Mouse (Mus musculus): ENCODE measurements around the gene Lrrn2. TPM values are rescaled to one million over a fixed set of nuclear protein-coding genes. Genes with fewer than 3 reads are reported as not detected.
"Not testable (repeated sequence)": the region's sequence is repeated elsewhere in the genome, so short reads cannot be mapped to it uniquely, and the experiment has no call there.

The Lrrn2 gene
- total RNA-seq, 2 experiments from 2014 or later, result 4.7 to 6.0 TPM

DNA sequence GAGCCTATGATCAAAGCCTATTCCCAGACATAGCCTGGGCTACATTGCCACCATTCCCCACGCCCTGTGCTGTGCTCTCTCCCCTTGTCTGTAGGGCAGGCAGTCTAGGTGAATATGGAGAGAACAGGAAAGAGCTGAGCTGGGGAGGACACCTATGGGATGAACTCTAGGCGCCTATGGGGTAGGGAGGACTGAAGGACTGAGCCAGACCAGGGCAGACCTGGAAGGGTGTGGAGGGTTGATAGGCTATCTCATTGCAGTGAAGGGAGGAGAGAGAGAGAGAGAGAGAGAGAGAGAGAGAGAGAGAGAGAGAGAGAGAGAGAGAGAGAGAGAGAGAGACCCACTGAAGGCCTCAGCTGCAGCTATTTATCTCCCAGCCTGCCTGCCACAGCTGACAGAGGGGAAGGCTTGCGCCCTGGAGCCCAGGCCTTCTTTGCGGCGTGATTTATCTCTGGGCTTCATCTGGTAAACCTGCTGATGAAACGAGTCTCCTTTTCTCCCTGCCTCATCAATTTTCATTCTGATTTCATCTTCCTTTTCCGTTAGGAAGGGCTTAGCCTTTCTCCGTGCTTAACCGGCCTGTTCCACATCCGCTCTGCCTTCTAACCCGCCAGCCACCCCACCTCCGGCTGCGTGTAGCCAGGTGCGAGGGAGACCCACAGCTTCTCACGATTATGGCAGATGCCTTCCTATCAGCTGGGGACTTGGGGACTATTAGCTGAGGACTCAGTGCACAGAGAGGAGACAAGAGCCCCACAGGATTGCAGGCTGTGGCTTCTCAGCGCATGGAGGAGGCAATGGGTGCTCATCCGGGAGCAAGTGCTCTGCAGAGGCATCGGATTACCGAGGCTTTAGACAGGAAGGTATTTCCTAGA, 48.2 kb downstream of the Lrrn2 start:
- intact Hi-C loops (cut with DNase I), result loop anchor here (5.0 kb wide), 1 partner anchor 49 kb away; no protein-coding TSS in a partner anchor
- DNase-seq, result no peak

DNA sequence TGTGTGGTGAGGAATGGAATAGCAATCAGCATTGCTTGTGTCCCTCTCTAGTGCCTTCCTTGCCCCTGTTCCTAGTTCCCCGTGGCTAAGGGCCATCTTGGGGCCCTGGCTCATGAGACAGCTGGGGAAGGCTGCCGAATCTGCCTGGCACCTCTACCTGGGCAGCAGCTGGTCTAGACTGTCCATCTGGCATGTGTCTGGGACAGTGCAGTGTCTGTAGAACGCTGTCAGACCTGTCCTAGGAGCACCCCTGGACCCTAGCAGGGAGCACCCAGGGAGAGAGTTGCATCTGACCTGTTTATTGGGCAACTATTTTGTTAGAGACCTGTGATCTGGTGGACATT, 48.8 kb downstream of the Lrrn2 start:
- intact Hi-C loops (cut with DNase I), result loop anchor here (5.0 kb wide), 1 partner anchor 48 kb away; no protein-coding TSS in a partner anchor
- DNase-seq, result no peak

GRCm38 (mm10) chr1:132930291-132930690, 50.2 kb downstream of the Lrrn2 start:
- intact Hi-C loops (cut with DNase I), result no loop called here
- DNase-seq, result no peak

DNA sequence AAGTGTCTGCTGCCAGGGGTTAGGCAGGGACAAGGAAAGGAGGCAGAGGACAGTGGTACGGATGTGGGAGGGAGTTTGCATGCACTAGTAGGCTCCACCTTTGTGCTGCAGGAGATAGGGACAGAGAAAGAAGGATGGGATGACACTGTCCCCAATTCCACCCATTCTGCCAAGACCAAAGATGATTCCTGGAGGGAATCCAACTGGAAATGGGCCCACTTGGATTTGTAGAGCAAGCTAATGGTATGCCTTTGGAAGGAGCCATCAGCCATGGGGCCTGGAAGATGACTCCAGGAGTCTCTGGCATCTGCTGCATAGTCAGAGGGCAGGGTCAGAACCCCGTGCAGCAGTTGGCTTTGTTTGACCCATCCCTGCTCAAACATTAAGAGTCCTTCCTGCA, 52.3 kb downstream of the Lrrn2 start:
- no peak for DNase-seq
- intact Hi-C loops (cut with DNase I), result no loop called here

DNA sequence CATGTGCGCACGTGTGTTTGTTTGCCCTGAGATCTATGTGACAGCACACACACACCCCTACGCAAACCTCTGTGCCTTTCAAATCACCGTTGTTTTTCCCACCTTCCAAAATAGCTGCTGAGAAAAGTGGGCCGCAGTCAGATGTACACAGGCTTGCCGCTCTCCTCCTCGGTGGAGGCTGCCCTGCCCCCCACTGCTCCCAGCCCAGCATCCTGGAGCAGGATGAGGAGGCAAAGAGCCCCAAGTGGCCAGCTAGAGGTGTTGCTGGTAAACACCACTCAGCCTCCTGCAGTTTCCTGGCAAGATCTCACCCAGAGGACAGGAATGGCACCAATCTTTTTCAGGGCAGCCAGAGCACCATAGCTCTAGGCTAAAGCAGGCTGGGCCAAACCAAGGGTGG, 54.8 kb downstream of the Lrrn2 start:
- intact Hi-C loops (cut with DNase I), result no loop called here
- DNase-seq, result peak; percentile 42 to 57

DNA sequence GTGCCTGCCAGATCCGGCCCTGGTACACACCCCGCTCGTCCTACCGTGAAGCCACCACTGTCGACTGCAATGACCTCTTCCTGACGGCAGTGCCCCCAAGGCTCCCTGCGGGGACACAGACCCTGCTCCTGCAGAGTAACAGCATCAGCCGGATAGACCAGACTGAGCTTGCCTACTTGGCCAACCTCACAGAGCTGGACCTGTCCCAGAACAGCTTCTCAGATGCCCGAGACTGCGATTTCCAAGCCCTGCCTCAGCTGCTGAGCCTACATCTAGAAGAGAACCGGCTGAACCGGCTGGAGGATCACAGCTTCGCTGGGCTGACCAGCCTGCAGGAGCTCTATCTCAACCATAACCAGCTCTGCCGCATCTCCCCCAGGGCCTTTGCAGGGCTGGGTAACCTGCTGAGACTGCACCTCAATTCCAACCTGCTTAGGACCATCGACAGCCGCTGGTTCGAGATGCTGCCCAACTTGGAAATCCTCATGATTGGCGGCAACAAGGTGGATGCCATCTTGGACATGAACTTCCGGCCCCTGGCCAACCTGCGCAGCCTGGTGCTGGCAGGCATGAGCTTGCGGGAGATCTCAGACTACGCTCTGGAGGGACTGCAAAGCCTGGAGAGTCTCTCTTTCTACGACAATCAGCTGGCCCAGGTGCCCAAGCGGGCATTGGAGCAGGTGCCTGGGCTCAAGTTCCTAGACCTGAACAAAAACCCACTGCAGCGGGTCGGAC, 57.4 kb downstream of the Lrrn2 start:
- intact Hi-C loops (cut with DNase I), result no loop called here
- DNase-seq, result no peak

GRCm38 (mm10) chr1:132938975-132939374, 58.9 kb downstream of the Lrrn2 start:
- DNase-seq, result no peak
- intact Hi-C loops (cut with DNase I), result no loop called here

GRCm38 (mm10) chr1:132945826-132946225, 65.8 kb downstream of the Lrrn2 start:
- intact Hi-C loops (cut with DNase I), result no loop called here
- no peak for DNase-seq

GRCm38 (mm10) chr1:132947811-132948210, 67.7 kb downstream of the Lrrn2 start:
- intact Hi-C loops (cut with DNase I), result no loop called here
- DNase-seq, result no peak

- no peak for DNase-seq
- intact Hi-C loops (cut with DNase I), result no loop called here
These were observed 76.7 kb downstream of the Lrrn2 start for GRCm38 (mm10) chr1:132956809-132957208.

DNA sequence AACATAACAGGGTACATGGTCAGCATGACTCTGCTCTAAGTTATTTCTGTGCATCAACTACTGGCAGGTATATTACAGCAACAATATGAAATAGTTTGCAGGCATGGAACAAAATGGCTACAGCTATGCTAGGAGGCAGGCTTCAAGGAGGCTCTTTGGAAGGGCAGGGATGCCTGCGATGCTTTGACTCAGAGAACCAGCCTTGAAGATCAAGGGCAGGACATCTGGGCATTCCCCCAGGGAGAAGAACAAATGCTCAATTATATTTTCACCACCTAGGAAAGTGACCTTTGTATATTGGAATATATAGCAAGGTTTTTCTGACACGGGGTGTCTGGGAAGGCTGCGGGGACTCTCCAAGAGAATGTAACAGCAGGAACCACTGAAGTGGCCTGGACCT, 81.7 kb downstream of the Lrrn2 start:
- intact Hi-C loops (cut with DNase I), result no loop called here
- no peak for DNase-seq

GRCm38 (mm10) chr1:132964106-132964505, 84.0 kb downstream of the Lrrn2 start:
- intact Hi-C loops (cut with DNase I), result no loop called here
- no peak for DNase-seq

GRCm38 (mm10) chr1:132964691-132965090, 84.6 kb downstream of the Lrrn2 start:
- intact Hi-C loops (cut with DNase I), result no loop called here
- DNase-seq, result peak in 1 of 2 experiments; percentile 26

DNA sequence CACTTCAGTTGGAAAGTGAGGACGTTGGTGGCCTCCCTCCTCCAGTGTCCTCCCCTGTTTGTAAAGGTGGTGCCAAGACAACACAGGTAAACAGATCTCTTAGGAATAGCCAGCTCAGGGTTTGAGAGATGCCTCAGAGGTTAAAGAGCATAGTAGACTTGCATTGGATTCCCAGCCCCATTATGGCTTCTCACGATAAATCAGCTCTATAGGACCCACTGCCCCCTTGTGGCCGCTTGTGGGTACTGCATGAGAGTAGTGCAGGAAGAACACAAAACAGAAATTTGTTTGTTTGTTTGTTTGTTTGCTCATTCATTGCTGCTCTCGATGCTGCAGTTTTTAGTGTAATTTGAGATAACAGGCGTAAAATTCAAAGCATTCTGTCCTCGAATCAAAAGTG, 88.6 kb downstream of the Lrrn2 start:
- peak; percentile 40 to 69 for DNase-seq
- intact Hi-C loops (cut with DNase I), result loop anchor here (1.0 kb wide), 1 partner anchor 210 kb away; no protein-coding TSS in a partner anchor

DNA sequence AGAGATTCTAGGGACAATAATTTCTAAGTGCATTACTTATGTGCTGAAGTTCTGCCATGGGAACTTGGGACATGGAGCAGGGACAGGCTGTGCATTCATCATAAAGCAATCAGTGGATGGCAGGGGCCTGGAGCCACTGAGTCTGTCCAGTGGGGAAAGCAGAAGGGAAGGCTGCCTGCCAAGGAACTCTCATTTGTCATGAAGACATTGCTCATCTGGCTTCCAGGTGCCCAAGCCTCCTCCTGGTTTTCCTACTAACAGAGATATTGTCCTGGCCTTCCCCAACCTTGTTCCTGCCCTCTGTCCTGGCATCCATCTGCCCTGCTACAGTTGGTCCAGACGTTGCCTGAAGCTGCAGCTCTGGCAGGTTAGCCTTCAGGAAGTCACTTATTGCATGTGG, 97.3 kb downstream of the Lrrn2 start:
- intact Hi-C loops (cut with DNase I), result loop anchor here (5.0 kb wide), 1 partner anchor 50 kb away; no protein-coding TSS in a partner anchor
- no peak for DNase-seq

DNA sequence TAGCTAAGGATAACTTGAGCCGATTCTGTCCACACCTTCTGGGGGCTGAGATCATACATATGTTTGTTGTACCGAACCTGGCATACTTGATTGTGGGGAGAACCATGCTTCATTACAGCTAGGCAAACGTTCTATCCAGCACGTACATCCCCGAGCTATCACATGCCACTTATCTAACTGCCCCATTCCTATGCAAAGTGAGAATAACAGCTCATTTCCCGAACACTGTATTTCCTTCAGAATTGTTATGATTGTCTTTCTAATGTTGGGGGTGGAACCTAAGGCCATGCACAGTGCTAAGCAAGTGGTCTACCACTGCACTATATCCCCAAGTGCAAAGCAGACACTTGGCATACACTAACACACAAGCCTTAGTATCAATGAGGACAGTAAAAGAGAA, 101.2 kb downstream of the Lrrn2 start:
- intact Hi-C loops (cut with DNase I), result no loop called here
- no peak for DNase-seq

DNA sequence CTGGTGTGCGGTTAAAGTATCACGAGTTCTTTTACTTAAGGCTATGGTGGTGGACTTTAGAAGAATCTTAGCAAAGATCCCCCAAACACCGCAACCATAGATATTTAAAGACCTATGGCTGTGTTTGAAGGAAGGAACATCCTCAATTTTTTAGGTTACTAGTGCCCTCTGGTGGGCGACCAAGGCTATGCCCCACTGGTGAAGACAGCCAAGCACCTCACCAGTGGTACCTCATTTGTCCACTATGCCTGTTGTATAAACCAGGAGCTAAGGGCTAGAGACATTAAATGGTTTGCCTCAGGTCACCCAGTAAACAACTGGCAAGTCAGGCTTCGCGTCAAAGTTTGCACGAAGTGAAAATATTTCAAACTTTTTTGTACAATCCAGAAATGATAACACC, 102.7 kb downstream of the Lrrn2 start:
- peak; percentile 66 to 82 for DNase-seq
- intact Hi-C loops (cut with DNase I), result loop anchor here (1.0 kb wide), 1 partner anchor 224 kb away; no protein-coding TSS in a partner anchor

DNA sequence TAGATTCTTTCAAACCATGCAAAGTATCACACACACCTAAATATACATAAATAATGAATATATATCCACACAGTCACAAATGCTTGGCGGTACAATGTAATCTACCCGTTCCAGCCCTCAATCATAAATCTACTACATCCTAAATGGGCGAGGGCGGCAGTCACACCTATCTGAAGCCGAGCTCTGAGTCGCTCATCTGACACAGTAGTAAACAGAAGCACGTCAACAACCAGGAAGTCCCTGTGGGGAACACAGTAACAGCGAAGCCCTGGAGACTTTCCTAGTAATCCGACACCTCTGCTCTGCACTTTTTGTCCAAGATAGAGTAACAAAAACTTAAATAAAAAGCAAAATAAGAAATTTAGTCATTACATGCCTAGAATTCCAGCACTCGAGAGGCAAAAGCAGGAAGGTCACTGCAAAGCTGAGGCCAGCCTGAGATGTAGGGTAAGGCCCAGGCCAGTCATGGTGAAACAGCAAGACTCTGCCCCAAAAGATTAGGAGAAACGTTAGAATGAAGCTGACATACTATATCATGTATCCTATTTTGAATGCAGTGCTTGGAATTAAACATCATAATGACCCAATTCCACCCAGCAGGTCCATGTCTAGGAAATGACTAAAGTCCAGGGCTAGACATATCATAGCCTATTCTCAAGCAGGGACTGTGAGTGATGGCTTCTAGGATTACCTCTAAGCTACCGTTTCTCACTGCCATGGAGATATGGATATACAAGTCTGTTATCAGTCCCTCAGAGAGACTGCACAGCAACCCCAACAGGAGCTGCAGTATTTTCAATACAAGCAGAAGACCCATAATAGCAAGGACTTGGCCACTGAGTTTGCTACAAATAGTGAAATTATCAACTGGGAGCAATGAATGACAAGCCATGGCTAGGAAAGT, 108.7 kb downstream of the Lrrn2 start:
- intact Hi-C loops (cut with DNase I); DNase-seq: not testable (repeated sequence)
